ENCODE assay signal across 9 mouse cellular contexts in the genomic region with DNA sequence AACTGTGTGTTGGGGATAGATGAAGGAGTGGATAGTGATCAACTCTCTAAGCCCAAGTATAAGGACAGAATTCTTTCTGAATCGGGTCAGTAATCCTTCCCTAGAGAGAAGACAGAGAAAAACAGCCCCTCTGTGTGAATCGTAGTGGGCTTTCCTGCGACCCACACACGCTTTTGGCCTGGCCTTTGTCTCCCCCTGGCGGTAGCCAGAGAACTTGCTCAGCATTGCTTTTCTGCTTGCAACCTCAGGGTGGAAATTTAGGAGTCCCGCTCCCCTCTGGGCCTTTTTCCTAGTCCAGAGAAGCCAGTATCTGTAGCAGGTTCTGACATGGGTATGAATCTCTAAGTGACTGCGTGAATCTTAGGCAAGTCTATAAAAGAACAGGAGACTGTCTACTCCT. TPM values are rescaled to one million over a fixed set of nuclear protein-coding genes. Genes with fewer than 3 reads are reported as not detected.
DNase-seq lines count a peak whose midpoint lies in the region; ATAC-seq and TF ChIP-seq lines count a peak whose summit lies in the region.
"Had no signal": no experiment of that assay in that cellular context is flagged by ENCODE, and none has a peak within 500 bp of the region (broad histone marks: within the 10 kb centered on the region; RNA-seq: fewer than 3 reads in every experiment).

No protein-coding gene starts in this region.

- no peak overlapping the region for H3K4me3 ChIP-seq in embryonic fibroblast, embryonic 13.5 days (ENCODE audit: insufficient read depth, low read length)

- H3K4me1 ChIP-seq in embryonic fibroblast, embryonic 13.5 days (ENCODE audit: control insufficient read depth, insufficient read depth, low read length) = peaks cover 4% of the 10 kb centered on the region; the same call in 1 of the 2 replicates

- ATAC-seq in activated CD4-positive, CD25-positive, alpha-beta regulatory T cell, adult 4 months = peak; percentile 34
- peak; percentile 39 for ATAC-seq in inflammation-experienced regulatory T-cells, adult 6 months

- TF ChIP-seq CTCF in embryonic fibroblast, embryonic 13.5 days (IDR thresholded peaks at IDR 0.05; ENCODE audit: borderline replicate concordance, insufficient read depth, low read length) = peak; percentile 75

- no peak for TF ChIP-seq POLR2A in embryonic fibroblast, embryonic 13.5 days (IDR thresholded peaks at IDR 0.05; ENCODE audit: low read depth, low read length)

- DNase-seq in kidney, adult 18-20 months = peak; percentile 46
- no peak for DNase-seq in kidney, adult 11 months
- DNase-seq in CD4-positive helper T cell, adult 2 months (ENCODE audit: low read depth, low spot score) = peak; percentile 74
- DNase-seq in mesoderm, embryonic 11.5 days (ENCODE audit: low read depth, low spot score) = peak; percentile 89
- peak; percentile 88 for DNase-seq in thymus, postnatal 4 days

- no peak overlapping the region for H3K27ac ChIP-seq in embryonic fibroblast, embryonic 13.5 days (ENCODE audit: insufficient read depth, low read length)
- H3K27ac ChIP-seq: embryonic facial prominence, embryonic 13.5 days had no signal

RNA-seq across cellular contexts. Expression of gene Ppm1j, which starts 0.9 kb away (rescaled TPM):
- 10 to 100 TPM; 24.1 to 28.0 TPM for polyA plus RNA-seq in activated CD4-positive, CD25-positive, alpha-beta regulatory T cell, adult 4 months (2017; shearing (Covaris generic))
- 4.7 and 6.3 TPM in 2 replicates for polyA plus RNA-seq in embryonic fibroblast, embryonic 13.5 days (2011; ENCODE audit: insufficient read length, low read depth, missing spikeins)
- polyA plus RNA-seq in inflammation-experienced regulatory T-cells, adult 6 months (2017; shearing (Covaris generic)) = 10 to 100 TPM; 19.0 to 23.8 (median 22.1) TPM

RNA-seq across cellular contexts. Expression of gene Fam19a3, which starts 1.7 kb away (rescaled TPM):
- 1 to 10 TPM in 1 of 2 experiments, under 1 TPM in 1; 0.83 to 1.4 TPM for polyA plus RNA-seq in activated CD4-positive, CD25-positive, alpha-beta regulatory T cell, adult 4 months (2017; shearing (Covaris generic))
- 0.12 and 0.32 TPM in 2 replicates for polyA plus RNA-seq in embryonic fibroblast, embryonic 13.5 days (2011; ENCODE audit: insufficient read length, low read depth, missing spikeins)
- polyA plus RNA-seq in inflammation-experienced regulatory T-cells, adult 6 months (2017; shearing (Covaris generic)) = 1 to 10 TPM in 1 of 3 experiments, under 1 TPM in 2; 0.40 to 1.5 (median 0.50) TPM

RNA-seq across cellular contexts. Expression of gene Rhoc, which starts 8.2 kb away (rescaled TPM):
- 1 to 10 TPM; 7.3 to 9.9 TPM for polyA plus RNA-seq in activated CD4-positive, CD25-positive, alpha-beta regulatory T cell, adult 4 months (2017; shearing (Covaris generic))
- 439 and 560 TPM in 2 replicates for polyA plus RNA-seq in embryonic fibroblast, embryonic 13.5 days (2011; ENCODE audit: insufficient read length, low read depth, missing spikeins)
- 10 to 100 TPM in 1 of 3 experiments, 1 to 10 TPM in 2; 1.2 to 14.7 (median 2.5) TPM for polyA plus RNA-seq in inflammation-experienced regulatory T-cells, adult 6 months (2017; shearing (Covaris generic))

RNA-seq across cellular contexts. Expression of gene Mov10, which starts 38.4 kb away (rescaled TPM):
- 10 to 100 TPM; 16.2 to 34.8 TPM for polyA plus RNA-seq in activated CD4-positive, CD25-positive, alpha-beta regulatory T cell, adult 4 months (2017; shearing (Covaris generic))
- polyA plus RNA-seq in embryonic fibroblast, embryonic 13.5 days (2011; ENCODE audit: insufficient read length, low read depth, missing spikeins) = 21.3 and 25.8 TPM in 2 replicates
- polyA plus RNA-seq in inflammation-experienced regulatory T-cells, adult 6 months (2017; shearing (Covaris generic)) = 10 to 100 TPM; 24.0 to 29.1 (median 26.9) TPM

Comparison
In these comparisons a context has a peak if more than half of its experiments do, and no peak if none do; other contexts are left out.
1. RNA of gene Rhoc, which starts 8.2 kb away (polyA plus RNA-seq): 439 to 560 TPM in embryonic fibroblast, embryonic 13.5 days; 7.3 to 9.9 TPM in activated CD4-positive, CD25-positive, alpha-beta regulatory T cell, adult 4 months and 1.2 to 14.7 TPM in inflammation-experienced regulatory T-cells, adult 6 months; every median in the first group is over 10 times any median in the second.